Mouse (Mus musculus) G1E (cell line): ENCODE measurements around the gene Cdkn1b. TPM values are rescaled to one million over a fixed set of nuclear protein-coding genes. Genes with fewer than 3 reads are reported as not detected.

Experiments
- ATAC-seq: 2 replicates; pipeline ENCODE4 v1.8.0; 2016; ENCODE audit warnings: mild to moderate bottlenecking; ENCODE audit not compliant: insufficient number of reproducible peaks, poor library complexity, low FRiP score, severe bottlenecking; ENCODE audit errors: extremely low read depth
- DNase-seq: peaks from one replicate; pipeline ENCODE4 v3.0.0; 2012; ENCODE audit warnings: low spot score
- H3K27me3 ChIP-seq: 2 replicates; pipeline ENCODE4 v1.6.1; 2012; ENCODE audit warnings: mild to moderate bottlenecking, low read length, inconsistent platforms; ENCODE audit not compliant: insufficient read depth
- H3K36me3 ChIP-seq: replicated peaks from 2 replicates; pipeline ENCODE3; 2012; ENCODE audit warnings: mild to moderate bottlenecking, inconsistent platforms
- H3K4me1 ChIP-seq: 2 replicates; pipeline ENCODE4 v1.6.1; 2012; ENCODE audit warnings: low read depth, low read length, inconsistent platforms, mixed read lengths; ENCODE audit not compliant: insufficient read depth
- H3K4me3 ChIP-seq: 2 replicates; pipeline ENCODE4 v1.5.1; 2012; ENCODE audit warnings: low read depth, mild to moderate bottlenecking, inconsistent platforms, low read length, moderate library complexity, mixed read lengths
- H3K9me3 ChIP-seq: replicated peaks from 2 replicates; pipeline ENCODE4 v1.6.1; 2012; ENCODE audit warnings: inconsistent platforms
- CTCF ChIP-seq: IDR thresholded peaks from 2 replicates; pipeline ENCODE4 v1.5.1; 2012; ENCODE audit warnings: low read depth, low read length, inconsistent platforms, mixed read lengths
- GATA1 ChIP-seq: IDR thresholded peaks from 2 replicates; pipeline ENCODE4 v1.6.1; 2012; ENCODE audit warnings: borderline replicate concordance, low read length, inconsistent platforms, mixed read lengths
- GATA2 ChIP-seq: IDR thresholded peaks from 2 replicates; pipeline ENCODE4 v1.6.1; 2012; ENCODE audit warnings: low read depth, low read length, inconsistent platforms, borderline replicate concordance
- POLR2AphosphoS5 ChIP-seq: IDR thresholded peaks from 2 replicates; pipeline ENCODE4 v1.6.1; 2012; ENCODE audit warnings: low read depth, low read length, inconsistent platforms; ENCODE audit not compliant: insufficient replicate concordance
- TAL1 ChIP-seq: conservative IDR thresholded peaks from 2 replicates; pipeline ENCODE4 v1.6.1; 2012; ENCODE audit warnings: low read depth, low read length, inconsistent platforms, mixed read lengths
- polyA plus RNA-seq: library from polyadenylated mRNA; stranded (reverse); fragments of >175 nt; gene quantifications from 2 replicates; pipeline ENCODE4 v1.2.3, GENCODE M21; 2012
- total RNA-seq, 2 experiments: library from RNA; stranded (forward) in 1 of 2; stranded (reverse) in 1 of 2; fragments of 200-1000 nt in 1 of 2; fragments of >200 nt in 1 of 2; fragmentation: Nextera tagmentation in 1 of 2; gene quantifications; 2 replicates each; pipeline ENCODE4 v1.2.3; 2014 to 2017

The Cdkn1b gene
- total and polyA plus RNA-seq, 3 experiments, result 34.8 to 88.8 (median 87.1) TPM

- Histone ChIP-seq H3K9me3 (no peaks in the 10 kb centered on the region), H3K27me3 (no peaks in the 10 kb centered on the region), H3K4me1 (peaks cover 48% of the 10 kb centered on the region), H3K4me3 (peak overlapping the region; percentile 66), H3K36me3 (peaks cover 2% of the 10 kb centered on the region)
- no peak for TF ChIP-seq GATA2
- no peak for TF ChIP-seq TAL1
- no peak for TF ChIP-seq GATA1
- no peak for TF ChIP-seq CTCF
- TF ChIP-seq POLR2AphosphoS5, result no peak
- DNase-seq (no peak), ATAC-seq (no peak)
Observed at GRCm38 (mm10) chr6:134917087-134917486, 3.1 kb upstream of the Cdkn1b start.

- Histone ChIP-seq H3K27me3 (no peaks in the 10 kb centered on the region), H3K36me3 (peaks cover 12% of the 10 kb centered on the region), H3K9me3 (no peaks in the 10 kb centered on the region), H3K4me1 (peaks cover 54% of the 10 kb centered on the region), H3K4me3 (no peak overlapping the region)
- TF ChIP-seq POLR2AphosphoS5, result no peak
- no peak for TF ChIP-seq TAL1
- TF ChIP-seq GATA2, result no peak
- DNase-seq (no peak), ATAC-seq (no peak)
Observed at GRCm38 (mm10) chr6:134918769-134919168, 1.4 kb upstream of the Cdkn1b start.

GRCm38 (mm10) chr6:134919511-134920189 is 551 bp upstream of the Cdkn1b start:
- Histone ChIP-seq H3K4me3 (peak overlapping the region; percentile 85), H3K27me3 (no peaks in the 10 kb centered on the region), H3K9me3 (no peaks in the 10 kb centered on the region), H3K4me1 (peaks cover 57% of the 10 kb centered on the region), H3K36me3 (peaks cover 14% of the 10 kb centered on the region)
- DNase-seq, result no peak
- no peak for TF ChIP-seq POLR2AphosphoS5
- no peak for TF ChIP-seq GATA1
- no peak for TF ChIP-seq CTCF
- no peak for TF ChIP-seq GATA2
- no peak for TF ChIP-seq TAL1
- ATAC-seq, result no peak

DNA sequence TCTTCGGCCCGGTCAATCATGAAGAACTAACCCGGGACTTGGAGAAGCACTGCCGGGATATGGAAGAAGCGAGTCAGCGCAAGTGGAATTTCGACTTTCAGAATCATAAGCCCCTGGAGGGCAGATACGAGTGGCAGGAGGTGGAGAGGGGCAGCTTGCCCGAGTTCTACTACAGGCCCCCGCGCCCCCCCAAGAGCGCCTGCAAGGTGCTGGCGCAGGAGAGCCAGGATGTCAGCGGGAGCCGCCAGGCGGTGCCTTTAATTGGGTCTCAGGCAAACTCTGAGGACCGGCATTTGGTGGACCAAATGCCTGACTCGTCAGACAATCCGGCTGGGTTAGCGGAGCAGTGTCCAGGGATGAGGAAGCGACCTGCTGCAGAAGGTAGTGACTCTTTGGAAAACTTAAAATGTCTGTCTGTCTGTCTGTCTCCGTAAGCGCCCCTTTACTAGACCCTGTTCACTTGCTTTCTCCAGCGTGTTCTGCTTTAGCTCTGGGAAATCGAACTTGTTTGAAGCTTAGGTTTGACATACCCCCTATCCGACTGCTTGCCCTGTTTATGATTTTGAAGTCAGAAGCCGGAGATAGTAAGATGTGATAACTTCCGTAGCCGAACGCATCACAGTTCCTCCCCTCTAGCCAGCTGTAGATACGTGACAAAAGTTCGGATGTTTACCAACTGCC is 953 bp downstream of the Cdkn1b start:
- Histone ChIP-seq H3K36me3 (peaks cover 14% of the 10 kb centered on the region), H3K4me1 (peaks cover 54% of the 10 kb centered on the region), H3K27me3 (no peaks in the 10 kb centered on the region), H3K4me3 (peak overlapping the region; percentile 85), H3K9me3 (no peaks in the 10 kb centered on the region)
- ATAC-seq (no peak), DNase-seq (peak; percentile 56)
- TF ChIP-seq CTCF (no peak), GATA1 (no peak), GATA2 (no peak), TAL1 (no peak), POLR2AphosphoS5 (no peak; the same call in 1 of the 2 replicates)

DNA sequence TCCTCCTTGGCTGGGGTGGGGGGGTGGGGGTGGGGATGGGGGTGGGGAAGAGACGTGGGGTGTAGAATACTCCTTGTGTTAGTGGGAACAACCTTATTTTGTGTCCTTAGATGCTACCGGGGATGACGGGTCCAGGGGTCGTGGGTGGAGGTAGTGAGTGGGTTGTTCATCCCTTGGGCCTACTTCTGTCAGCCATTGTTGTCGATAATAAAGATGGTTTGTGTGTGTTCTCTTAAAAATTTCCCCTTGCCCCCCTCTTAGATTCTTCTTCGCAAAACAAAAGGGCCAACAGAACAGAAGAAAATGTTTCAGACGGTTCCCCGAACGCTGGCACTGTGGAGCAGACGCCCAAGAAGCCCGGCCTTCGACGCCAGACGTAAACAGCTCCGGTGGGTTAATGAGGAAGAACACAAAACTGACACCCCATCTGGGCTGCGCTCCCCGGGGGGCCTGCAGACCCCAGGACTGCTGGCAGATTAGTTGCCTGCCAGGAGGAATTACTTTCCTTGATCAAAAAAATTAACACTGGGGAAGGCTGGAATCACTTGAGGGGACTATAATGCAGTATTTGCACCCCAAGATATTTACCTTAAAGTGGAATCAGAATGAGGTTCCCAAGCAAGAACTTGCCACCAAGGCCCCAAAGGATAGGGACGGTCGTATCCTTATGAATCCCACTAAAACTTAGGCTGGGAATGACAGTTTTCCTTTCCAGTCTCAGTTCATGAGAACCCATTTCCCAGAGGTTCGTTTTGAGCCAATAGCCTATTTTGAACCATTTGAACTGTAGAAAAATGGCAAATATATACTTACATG is 1.7 kb downstream of the Cdkn1b start:
- DNase-seq, result no peak
- no peaks in the 10 kb centered on the region for H3K9me3 ChIP-seq
- peaks cover 52% of the 10 kb centered on the region for H3K4me1 ChIP-seq
- H3K27me3 ChIP-seq, result no peaks in the 10 kb centered on the region
- H3K4me3 ChIP-seq, result peak overlapping the region; percentile 85
- peaks cover 14% of the 10 kb centered on the region for H3K36me3 ChIP-seq
- TF ChIP-seq POLR2AphosphoS5 (no peak), GATA1 (no peak), TAL1 (no peak), GATA2 (no peak), CTCF (no peak)
- ATAC-seq, result no peak
